Mouse (Mus musculus) leukemia stem cell, adult 10-12 weeks (primary cell): ENCODE measurements around the gene Gfap. TPM values are rescaled to one million over a fixed set of nuclear protein-coding genes. Genes with fewer than 3 reads are reported as not detected.

Experiments
- polyA plus RNA-seq: library from polyadenylated mRNA; stranded (reverse); fragments of >175 nt; gene quantifications from 2 replicates; pipeline ENCODE4 v1.2.3, GENCODE M21; 2012; ENCODE audit warnings: low replicate concordance

The Gfap gene
- 1.0 and 1.1 TPM in 2 replicates for polyA plus RNA-seq

GRCm38 (mm10) chr11:102900763-102901162, at the start of gene Gfap:
TSS of gene Gfap (minus strand) at chr11:102900912.

GRCm38 (mm10) chr11:102946265-102946991, 45.7 kb upstream of the Gfap start, which contains the start of gene C1ql1:
TSS of gene C1ql1 (minus strand) at chr11:102946688.

GRCm38 (mm10) chr11:102924557-102925350, 24.0 kb upstream of the Gfap start, which contains the start of gene Kif18b:
TSS of gene Kif18b (minus strand) at chr11:102925124.

GRCm38 (mm10) chr11:102884616-102885219, 16.0 kb downstream of the Gfap start, which contains the start of gene Fam187a:
TSS of gene Fam187a (plus strand) at chr11:102885169.

GRCm38 (mm10) chr11:102880585-102881313, 20.0 kb downstream of the Gfap start, which contains the start of the genes Eftud2 and Ccdc103:
TSS of gene Eftud2 (minus strand) at chr11:102880985.
TSS of gene Ccdc103 (plus strand) at chr11:102881204.

Other genes with a start within 250 kb of the Gfap start
- gene Meioc, start 237.2 kb downstream of the Gfap start, polyA plus RNA-seq, result not detected in 2 replicates
- 2.6 and 4.1 TPM in 2 replicates for gene Ccdc43, start 203.1 kb downstream of the Gfap start, polyA plus RNA-seq
- gene Adam11, start 139.5 kb downstream of the Gfap start, polyA plus RNA-seq, result 1.3 and 1.6 TPM in 2 replicates
- gene Gjc1, start 81.2 kb downstream of the Gfap start, polyA plus RNA-seq, result 0.20 TPM in 1 of 2 replicates, not detected in the other
- gene Higd1b, start 65.1 kb downstream of the Gfap start, polyA plus RNA-seq, result not detected in 2 replicates
- gene Eftud2, start 19.9 kb downstream of the Gfap start, polyA plus RNA-seq, result 122 and 194 TPM in 2 replicates
- gene Ccdc103, start 19.7 kb downstream of the Gfap start, polyA plus RNA-seq, result not detected in 2 replicates
- not detected in 2 replicates for gene Fam187a, start 15.7 kb downstream of the Gfap start, polyA plus RNA-seq
- gene Kif18b, start 24.2 kb upstream of the Gfap start, polyA plus RNA-seq, result 27.7 and 63.8 TPM in 2 replicates
- gene C1ql1, start 45.8 kb upstream of the Gfap start, polyA plus RNA-seq, result 0.11 TPM in 1 of 2 replicates, not detected in the other
- gene Nmt1, start 127.3 kb upstream of the Gfap start, polyA plus RNA-seq, result 2.2 and 23.9 TPM in 2 replicates
- 34.7 and 104 TPM in 2 replicates for gene Dcakd, start 127.4 kb upstream of the Gfap start, polyA plus RNA-seq
- gene Plcd3, start 200.7 kb upstream of the Gfap start, polyA plus RNA-seq, result 0.51 and 0.59 TPM in 2 replicates
- 43.1 and 44.8 TPM in 2 replicates for gene Acbd4, start 200.8 kb upstream of the Gfap start, polyA plus RNA-seq
- 10.6 and 12.4 TPM in 2 replicates for gene Hexim1, start 215.3 kb upstream of the Gfap start, polyA plus RNA-seq
- 6.5 and 8.1 TPM in 2 replicates for gene Hexim2, start 231.5 kb upstream of the Gfap start, polyA plus RNA-seq